Mouse (Mus musculus): ENCODE measurements around the gene Gpr6. TPM values are rescaled to one million over a fixed set of nuclear protein-coding genes. Genes with fewer than 3 reads are reported as not detected.

Gpr6 gene
- polyA plus RNA-seq (2016; fragmentation: Nextera tagmentation; extraction: Ambion mirVana): not detected in 2 replicates

DNA sequence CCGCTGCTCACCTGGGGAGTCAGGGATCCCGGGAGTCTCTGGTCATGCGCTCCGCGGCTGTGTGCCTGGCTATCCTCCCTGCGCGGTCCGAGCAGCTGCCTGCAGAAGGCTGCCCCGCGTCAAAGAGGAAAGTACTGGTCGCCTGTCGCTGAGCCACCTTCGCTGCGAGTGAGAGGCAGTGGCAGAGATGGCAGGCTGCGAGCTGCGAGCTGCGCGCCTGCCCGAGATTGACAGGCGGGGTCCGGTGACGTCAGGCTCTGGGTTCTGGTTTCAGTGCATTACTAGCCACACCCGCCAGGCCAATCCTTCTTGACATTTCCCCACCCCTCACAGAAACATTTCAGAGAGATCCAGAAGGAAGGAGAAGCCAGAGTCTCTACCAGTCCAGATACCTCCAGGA lies at the start of gene Gpr6:
Gpr6 (minus strand) TSS at position 170 of the 400 bp plus-strand sequence.
- WGBS: under 1% methylated on average over 23 of the region's 23 CpGs
- Histone ChIP-seq H3K9me3 (no peaks in the 10 kb centered on the region), H3K27ac (replicated peaks) (no peak within 1 kb of the TSS), H3K4me1 (peaks cover 22% of the 10 kb centered on the region), H3K27me3 (replicated peaks; ENCODE audit: low read depth, poor library complexity, severe bottlenecking) (peaks cover 51% of the 10 kb centered on the region), H3K4me3 (peak within 1 kb of the TSS; percentile 48), H3K36me3 (replicated peaks) (no peaks in the 10 kb centered on the region)
- DNase-seq (ENCODE audit: low spot score): peak; percentile 53

DNA sequence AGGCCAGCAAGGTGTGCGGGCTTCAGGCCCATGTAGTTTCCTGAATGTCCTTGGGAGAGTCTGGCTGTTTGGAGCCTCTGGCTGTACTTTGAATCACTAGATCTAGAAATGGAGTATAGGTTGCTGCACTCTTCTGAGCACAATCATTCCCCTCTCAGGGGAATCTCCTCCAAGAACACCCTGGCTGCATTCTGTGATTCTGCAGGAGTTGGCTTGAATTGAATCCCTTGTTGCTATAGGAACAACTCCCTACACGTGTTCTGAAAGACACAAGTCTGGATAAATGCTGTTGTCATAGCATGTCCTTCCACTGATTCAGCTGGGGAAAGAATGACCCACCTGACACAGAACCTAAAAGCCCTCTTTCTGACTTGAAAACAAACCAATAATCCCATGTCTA lies 28.0 kb upstream of the Gpr6 start:
- Histone ChIP-seq H3K4me3 (no peak overlapping the region), H3K27me3 (replicated peaks; ENCODE audit: low read depth, poor library complexity, severe bottlenecking) (no peaks in the 10 kb centered on the region), H3K9me3 (no peaks in the 10 kb centered on the region), H3K27ac (replicated peaks) (no peak overlapping the region), H3K4me1 (no peaks in the 10 kb centered on the region), H3K36me3 (replicated peaks) (no peaks in the 10 kb centered on the region)
- no peak for DNase-seq (ENCODE audit: low spot score)
- 80% methylated on average over 2 of the region's 2 CpGs for WGBS

DNA sequence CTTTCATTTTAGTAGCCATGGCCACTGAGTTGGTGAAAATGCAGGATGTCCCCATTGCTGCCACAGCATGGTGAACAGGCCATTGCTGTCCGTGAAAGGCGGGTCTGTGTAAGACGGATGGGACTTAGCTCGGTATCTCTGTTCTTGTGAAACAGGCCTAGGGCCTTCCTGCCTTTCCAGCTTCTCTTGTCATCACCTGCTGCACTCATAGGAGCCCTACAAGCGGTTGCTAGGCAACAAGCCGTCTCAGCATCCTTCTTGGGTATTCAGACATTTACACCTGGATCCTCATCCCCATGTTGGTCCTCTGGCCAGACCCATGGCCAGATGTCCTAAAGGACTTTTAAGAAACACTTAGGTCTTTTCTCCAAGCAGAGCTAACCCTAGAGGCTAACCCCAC lies 26.1 kb upstream of the Gpr6 start:
- no peak for DNase-seq (ENCODE audit: low spot score)
- WGBS: 84% methylated on average over 6 of the region's 6 CpGs
- Histone ChIP-seq H3K27ac (replicated peaks) (no peak overlapping the region), H3K9me3 (no peaks in the 10 kb centered on the region), H3K27me3 (replicated peaks; ENCODE audit: low read depth, poor library complexity, severe bottlenecking) (no peaks in the 10 kb centered on the region), H3K4me3 (no peak overlapping the region), H3K4me1 (no peaks in the 10 kb centered on the region), H3K36me3 (replicated peaks) (no peaks in the 10 kb centered on the region)

DNA sequence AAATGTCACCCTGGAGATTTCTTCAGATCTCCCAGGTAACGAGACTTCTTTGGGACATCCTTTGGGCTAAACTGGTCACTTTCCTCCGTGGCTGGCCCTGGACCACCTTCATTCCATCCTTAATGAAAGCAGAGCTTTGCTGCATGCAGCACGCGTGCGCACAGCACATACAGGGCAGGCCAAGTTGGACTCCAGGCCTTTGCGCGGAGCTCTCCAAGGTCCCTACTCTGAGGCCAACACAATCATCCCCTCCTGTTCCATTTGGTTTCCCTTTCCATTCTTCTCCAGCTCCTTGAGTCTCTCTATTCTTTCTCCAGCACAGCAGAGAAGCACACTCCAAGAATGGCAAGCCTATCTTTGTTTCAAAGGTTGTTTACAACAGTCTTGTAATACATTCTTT lies 16.8 kb upstream of the Gpr6 start:
- DNase-seq (ENCODE audit: low spot score): peak; percentile 55
- WGBS: 55% methylated on average over 7 of the region's 7 CpGs
- H3K27ac ChIP-seq (replicated peaks): no peak overlapping the region
- H3K9me3 ChIP-seq: no peaks in the 10 kb centered on the region
- no peaks in the 10 kb centered on the region for H3K4me1 ChIP-seq
- H3K36me3 ChIP-seq (replicated peaks): no peaks in the 10 kb centered on the region
- no peak overlapping the region for H3K4me3 ChIP-seq
- H3K27me3 ChIP-seq (replicated peaks; ENCODE audit: low read depth, poor library complexity, severe bottlenecking): no peaks in the 10 kb centered on the region

DNA sequence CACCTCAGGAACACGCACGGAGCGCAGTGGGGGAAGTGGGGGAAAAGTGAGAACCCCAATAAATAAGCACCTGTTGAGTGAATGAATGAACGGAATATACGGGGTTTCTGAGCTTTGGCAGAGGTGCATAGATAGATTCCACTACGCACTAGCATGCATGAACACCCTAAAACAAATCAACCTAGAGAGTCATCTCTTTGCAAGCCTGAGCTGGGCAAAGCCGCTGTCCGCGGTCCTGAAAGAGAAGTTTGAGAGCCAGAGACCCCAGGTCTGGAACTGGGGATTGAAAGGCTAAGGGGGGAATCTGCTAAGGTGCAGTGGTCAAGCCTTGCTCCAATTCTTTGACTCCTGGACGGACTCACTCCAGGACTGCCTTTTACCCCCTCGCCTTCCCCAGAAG lies 389 bp downstream of the Gpr6 start:
- peak overlapping the region; percentile 48 for H3K4me3 ChIP-seq
- peaks cover 22% of the 10 kb centered on the region for H3K4me1 ChIP-seq
- WGBS: 3% methylated on average over 11 of the region's 11 CpGs
- DNase-seq (ENCODE audit: low spot score): peak; percentile 84
- no peaks in the 10 kb centered on the region for H3K36me3 ChIP-seq (replicated peaks)
- no peaks in the 10 kb centered on the region for H3K9me3 ChIP-seq
- H3K27me3 ChIP-seq (replicated peaks; ENCODE audit: low read depth, poor library complexity, severe bottlenecking): peaks cover 51% of the 10 kb centered on the region
- H3K27ac ChIP-seq (replicated peaks): no peak overlapping the region

DNA sequence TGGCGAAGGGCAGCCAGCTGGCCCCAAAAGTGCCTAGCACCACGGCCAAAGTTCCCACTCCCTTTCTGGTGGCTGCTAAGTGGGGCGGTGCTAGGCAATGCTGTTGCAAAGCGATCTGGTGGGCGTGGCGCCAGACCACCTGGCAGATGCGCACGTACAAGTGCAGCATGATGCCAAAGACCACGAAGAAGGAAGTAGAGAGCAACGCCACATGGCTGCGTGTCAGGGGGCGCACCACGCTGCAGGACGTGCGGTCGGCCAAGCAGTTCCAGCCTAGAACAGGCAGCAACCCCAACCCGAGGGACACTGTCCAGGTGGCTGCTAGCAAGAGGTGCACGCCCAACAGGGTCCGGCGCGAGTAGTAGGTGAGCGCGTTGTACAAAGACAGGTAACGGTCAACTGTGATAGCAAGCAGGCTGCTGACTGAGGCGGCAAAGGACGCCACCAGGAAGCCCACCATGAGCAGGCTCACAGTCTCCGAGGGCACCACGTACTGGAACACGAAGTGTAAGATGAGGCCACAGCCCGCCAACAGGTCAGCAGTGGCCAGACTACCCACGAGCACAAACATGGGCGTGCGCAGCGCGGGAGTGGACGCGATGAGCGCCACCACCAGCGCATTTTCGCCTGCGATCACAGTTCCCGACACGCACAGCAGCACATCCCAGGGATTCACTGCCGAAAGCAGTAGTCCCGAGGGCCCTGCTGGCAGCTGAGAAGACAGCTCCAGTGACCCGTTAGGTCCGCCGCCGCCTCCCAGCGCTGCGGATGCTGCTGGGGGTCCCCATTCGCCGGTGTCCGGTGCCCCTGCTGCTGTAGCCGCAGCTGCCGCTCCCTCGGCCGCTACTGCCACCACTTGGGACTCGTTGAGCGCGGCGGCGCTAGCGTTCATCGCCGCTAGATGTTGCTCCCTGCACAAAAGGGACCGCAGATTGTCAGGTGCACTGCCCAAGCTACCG lies 1.1 kb downstream of the Gpr6 start:
- WGBS: 3% methylated on average over 68 of the region's 68 CpGs
- no peaks in the 10 kb centered on the region for H3K36me3 ChIP-seq (replicated peaks)
- peaks cover 51% of the 10 kb centered on the region for H3K27me3 ChIP-seq (replicated peaks; ENCODE audit: low read depth, poor library complexity, severe bottlenecking)
- peaks cover 22% of the 10 kb centered on the region for H3K4me1 ChIP-seq
- no peaks in the 10 kb centered on the region for H3K9me3 ChIP-seq
- no peak overlapping the region for H3K27ac ChIP-seq (replicated peaks)
- DNase-seq (ENCODE audit: low spot score): peak; percentile 21
- peak overlapping the region; percentile 48 for H3K4me3 ChIP-seq

DNA sequence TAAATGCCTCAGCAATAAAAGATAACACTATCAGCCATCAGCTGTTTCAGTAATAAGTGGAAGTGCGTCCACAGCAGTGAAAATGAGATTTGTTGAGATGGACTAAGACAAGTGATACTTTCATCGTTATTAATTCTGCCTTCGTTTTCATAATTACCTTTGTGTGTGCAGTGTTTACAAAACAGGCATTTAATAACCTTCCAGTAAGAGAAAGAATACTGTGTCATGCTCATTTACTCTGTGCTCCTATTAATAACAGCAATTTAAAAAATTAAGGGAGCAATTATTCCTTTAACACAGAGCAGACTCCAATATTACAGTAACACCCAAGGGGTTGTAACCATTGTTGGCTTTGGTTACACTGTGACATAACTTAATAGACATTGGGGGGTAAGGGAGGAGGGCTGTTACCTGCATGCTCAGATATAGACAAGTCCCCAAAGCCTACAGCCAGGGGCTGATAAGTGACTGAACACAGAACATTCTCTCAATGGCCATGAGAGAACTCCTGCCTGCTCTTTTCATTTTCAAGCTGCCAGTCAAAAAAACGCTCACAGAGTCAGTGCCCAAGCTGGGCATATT lies 11.7 kb downstream of the Gpr6 start:
- H3K4me1 ChIP-seq: no peaks in the 10 kb centered on the region
- no peak overlapping the region for H3K27ac ChIP-seq (replicated peaks)
- no peaks in the 10 kb centered on the region for H3K36me3 ChIP-seq (replicated peaks)
- no peaks in the 10 kb centered on the region for H3K9me3 ChIP-seq
- no peak overlapping the region for H3K4me3 ChIP-seq
- WGBS: 85% methylated on average over 4 of the region's 4 CpGs
- no peak for DNase-seq (ENCODE audit: low spot score)
- H3K27me3 ChIP-seq (replicated peaks; ENCODE audit: low read depth, poor library complexity, severe bottlenecking): no peaks in the 10 kb centered on the region

DNA sequence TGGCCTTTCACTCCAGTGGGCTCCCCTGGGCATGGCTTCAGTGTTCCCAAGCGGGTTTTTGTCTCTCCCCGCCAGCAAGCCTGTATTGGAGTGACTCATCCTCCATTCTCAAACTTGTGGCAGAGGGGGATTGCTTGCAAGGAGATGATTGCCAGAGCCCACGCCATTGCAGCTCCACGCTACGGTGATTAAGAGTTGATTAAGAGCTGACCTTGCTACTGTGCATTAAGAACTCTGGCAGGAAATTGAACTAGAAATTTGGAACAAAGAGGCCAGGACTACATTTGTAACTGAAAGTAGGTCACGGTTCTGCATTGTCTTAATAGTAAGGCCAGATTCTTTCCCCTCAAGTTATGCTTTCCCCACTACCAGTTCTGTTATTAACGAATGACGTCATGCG lies 16.5 kb downstream of the Gpr6 start:
- no peak overlapping the region for H3K27ac ChIP-seq (replicated peaks)
- no peak for DNase-seq (ENCODE audit: low spot score)
- no peaks in the 10 kb centered on the region for H3K27me3 ChIP-seq (replicated peaks; ENCODE audit: low read depth, poor library complexity, severe bottlenecking)
- H3K4me3 ChIP-seq: no peak overlapping the region
- no peaks in the 10 kb centered on the region for H3K4me1 ChIP-seq
- no peaks in the 10 kb centered on the region for H3K9me3 ChIP-seq
- 81% methylated on average over 9 of the region's 9 CpGs for WGBS
- H3K36me3 ChIP-seq (replicated peaks): no peaks in the 10 kb centered on the region

DNA sequence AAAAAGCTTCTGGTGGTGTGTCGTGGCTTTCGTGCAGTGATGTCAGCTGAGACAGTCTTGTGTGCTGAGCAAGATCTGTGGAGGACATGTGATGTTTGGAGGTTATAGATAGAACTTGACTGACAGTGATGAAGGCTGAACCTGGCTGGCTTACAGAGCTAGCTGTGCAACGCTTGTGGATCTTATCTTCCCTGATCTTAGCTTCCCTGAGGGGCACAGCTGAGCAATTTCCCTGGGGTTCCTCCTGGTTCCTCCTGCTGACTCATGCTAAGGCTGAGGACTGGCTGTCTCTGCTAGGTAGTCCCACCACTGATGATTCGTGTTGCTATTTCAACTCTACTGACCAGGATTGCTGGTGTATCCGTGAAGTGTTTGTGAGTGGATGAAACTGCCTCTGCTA lies 18.1 kb downstream of the Gpr6 start:
- Histone ChIP-seq H3K9me3 (no peaks in the 10 kb centered on the region), H3K36me3 (replicated peaks) (no peaks in the 10 kb centered on the region), H3K27me3 (replicated peaks; ENCODE audit: low read depth, poor library complexity, severe bottlenecking) (no peaks in the 10 kb centered on the region), H3K4me3 (no peak overlapping the region), H3K27ac (replicated peaks) (no peak overlapping the region), H3K4me1 (no peaks in the 10 kb centered on the region)
- no peak for DNase-seq (ENCODE audit: low spot score)
- WGBS: 84% methylated on average over 5 of the region's 5 CpGs

DNA sequence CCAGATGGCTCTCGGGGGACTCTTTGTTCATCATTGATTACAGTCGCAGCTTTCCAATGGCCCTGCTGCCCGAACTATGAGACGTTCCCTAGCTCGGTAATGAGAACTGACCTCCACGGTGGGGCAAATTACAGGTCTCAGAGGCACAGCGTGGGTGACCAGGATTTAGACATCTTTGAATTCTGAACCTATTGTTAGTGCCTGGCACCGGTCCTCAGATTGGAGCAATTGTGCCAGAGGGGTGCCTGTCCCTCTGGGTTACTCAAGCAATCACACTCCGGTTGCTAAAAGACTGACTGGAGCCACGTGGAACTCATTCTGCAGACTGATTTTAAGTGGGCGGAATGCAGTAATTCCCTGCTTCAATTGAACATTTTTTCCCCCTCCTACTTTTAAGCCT lies 29.8 kb downstream of the Gpr6 start:
- no peak for DNase-seq (ENCODE audit: low spot score)
- H3K9me3 ChIP-seq: no peaks in the 10 kb centered on the region
- peaks cover 6% of the 10 kb centered on the region; the same call in 1 of the 2 replicates for H3K4me1 ChIP-seq
- no peaks in the 10 kb centered on the region for H3K27me3 ChIP-seq (replicated peaks; ENCODE audit: low read depth, poor library complexity, severe bottlenecking)
- no peaks in the 10 kb centered on the region for H3K36me3 ChIP-seq (replicated peaks)
- H3K4me3 ChIP-seq: no peak overlapping the region
- H3K27ac ChIP-seq (replicated peaks): no peak overlapping the region
- 53% methylated on average over 11 of the region's 11 CpGs for WGBS

DNA sequence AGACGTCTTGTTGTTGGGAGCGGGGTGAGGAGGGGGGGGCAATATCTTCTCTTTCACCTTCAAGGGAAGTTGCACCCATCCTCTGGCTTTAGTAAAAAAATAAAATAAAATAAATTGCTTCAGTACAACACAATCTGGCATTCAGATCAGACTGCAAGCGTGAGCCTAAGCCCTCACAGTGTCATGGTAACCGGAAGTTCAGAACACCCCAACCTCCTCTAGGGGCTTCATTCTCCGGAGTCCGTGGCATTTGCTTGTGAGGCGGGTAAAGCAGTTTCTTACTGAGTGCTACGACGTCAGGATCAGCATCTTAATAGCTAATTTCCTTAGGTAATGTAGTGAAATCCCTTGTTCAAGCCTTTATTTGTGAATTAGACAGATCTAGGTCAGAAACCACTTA lies 30.6 kb downstream of the Gpr6 start:
- peaks cover 6% of the 10 kb centered on the region; the same call in 1 of the 2 replicates for H3K4me1 ChIP-seq
- H3K27ac ChIP-seq (replicated peaks): no peak overlapping the region
- no peak for DNase-seq (ENCODE audit: low spot score)

DNA sequence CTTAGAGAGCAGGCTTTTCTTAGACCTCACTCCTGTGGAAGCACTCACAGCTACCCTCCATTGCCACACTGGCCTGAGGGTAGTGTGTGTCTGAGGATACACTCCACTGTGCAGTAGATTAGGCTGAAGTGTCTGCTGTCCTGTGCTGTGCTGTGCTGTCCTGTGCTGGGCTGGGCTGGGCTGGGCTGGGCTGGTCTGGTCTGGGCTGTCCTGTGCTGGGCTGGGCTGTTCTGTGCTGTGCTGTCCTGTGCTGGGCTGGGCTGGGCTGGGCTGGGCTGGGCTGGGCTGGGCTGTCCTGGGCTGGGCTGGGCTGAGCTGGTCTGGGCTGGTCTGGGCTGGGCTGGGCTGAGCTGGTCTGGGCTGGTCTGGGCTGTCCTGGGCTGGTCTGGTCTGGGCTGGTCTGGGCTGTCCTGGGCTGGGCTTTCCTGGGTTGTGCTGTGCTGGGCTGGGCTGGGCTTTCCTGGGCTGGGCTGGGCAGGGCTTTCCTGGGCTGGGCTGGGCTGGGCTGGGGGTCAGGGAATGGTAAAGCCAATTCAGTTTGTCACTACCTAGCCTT lies 31.5 kb downstream of the Gpr6 start:
- DNase-seq (ENCODE audit: low spot score): peak; percentile 29
- Histone ChIP-seq H3K27me3 (replicated peaks; ENCODE audit: low read depth, poor library complexity, severe bottlenecking) (no peaks in the 10 kb centered on the region), H3K4me1 (peaks cover 6% of the 10 kb centered on the region; the same call in 1 of the 2 replicates), H3K4me3 (no peak overlapping the region), H3K36me3 (replicated peaks) (no peaks in the 10 kb centered on the region), H3K9me3 (no peaks in the 10 kb centered on the region), H3K27ac (replicated peaks) (peak overlapping the region; percentile 35)

More for the DNA sequence above, 30.6 kb downstream of the Gpr6 start:
- no peak overlapping the region for H3K4me3 ChIP-seq
- H3K36me3 ChIP-seq (replicated peaks): no peaks in the 10 kb centered on the region
- 85% methylated on average over 9 of the region's 9 CpGs for WGBS
- H3K27me3 ChIP-seq (replicated peaks; ENCODE audit: low read depth, poor library complexity, severe bottlenecking): no peaks in the 10 kb centered on the region
- H3K9me3 ChIP-seq: no peaks in the 10 kb centered on the region
